Mouse (Mus musculus) fibroblast of lung, adult 2 months (primary cell): ENCODE results near the gene Cacna2d1.

Experiments used
- DNase-seq: peaks from one replicate; pipeline ENCODE4 v3.0.0-alpha.2; 2011; ENCODE audit warnings: low read depth

Cacna2d1 gene

DNA sequence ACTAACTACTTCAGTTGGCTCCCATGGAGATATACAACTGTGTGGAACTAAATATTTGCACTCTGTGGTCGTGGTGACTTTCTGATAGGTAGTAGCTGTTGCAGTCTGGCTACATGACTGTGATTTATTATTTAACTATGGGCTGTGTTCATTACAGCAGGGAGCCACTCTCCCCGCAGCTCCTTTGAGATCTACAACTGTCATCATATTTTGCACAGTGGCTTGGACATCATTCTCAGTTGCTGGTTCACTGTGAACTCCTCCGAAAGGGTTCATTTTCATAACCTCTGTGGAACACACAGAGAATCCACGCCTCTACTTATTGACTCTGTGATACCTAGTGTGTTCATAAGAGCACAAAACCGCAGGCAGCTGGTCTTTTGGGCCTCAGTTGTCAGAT, 128.3 kb downstream of the Cacna2d1 start:
- no peak for DNase-seq

DNA sequence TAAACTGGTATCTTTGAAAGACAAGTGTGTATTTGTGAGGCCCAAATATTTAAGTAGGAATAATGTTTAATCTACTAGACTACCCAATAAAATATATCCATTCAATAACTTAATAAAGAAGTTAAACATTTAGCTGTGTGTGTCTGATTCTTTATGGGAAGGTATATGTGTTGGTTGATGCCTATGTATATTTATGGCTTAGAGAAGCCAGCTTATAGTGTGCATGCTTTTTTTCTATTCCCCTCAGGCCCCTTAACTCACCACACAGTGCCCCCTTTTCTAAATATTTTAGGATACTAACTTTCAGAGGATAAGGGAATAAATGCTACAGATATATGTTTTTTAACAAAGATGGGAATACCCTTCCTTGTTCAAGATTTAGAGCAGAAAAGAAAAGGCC, 128.8 kb downstream of the Cacna2d1 start:
- DNase-seq = no peak

DNA sequence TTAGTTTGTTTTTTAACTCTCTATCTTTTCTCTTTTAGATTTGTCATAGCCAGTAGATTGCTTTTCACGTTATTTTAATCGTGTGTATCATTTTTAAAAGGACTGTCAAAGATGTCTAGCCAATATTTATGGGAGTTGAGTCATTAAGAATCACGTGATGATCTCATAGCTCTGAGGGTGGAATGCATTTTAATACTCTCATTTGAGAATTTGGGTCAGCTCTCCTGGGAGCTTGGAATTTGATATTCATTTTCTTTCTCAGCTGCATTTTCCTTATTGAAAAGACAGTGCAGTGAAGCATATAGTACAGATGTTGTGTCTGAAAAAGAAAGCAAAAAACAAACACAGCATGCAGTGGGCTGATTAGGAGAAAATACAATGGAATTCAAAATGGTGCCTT, 129.5 kb downstream of the Cacna2d1 start:
- DNase-seq = peak; percentile 4

DNA sequence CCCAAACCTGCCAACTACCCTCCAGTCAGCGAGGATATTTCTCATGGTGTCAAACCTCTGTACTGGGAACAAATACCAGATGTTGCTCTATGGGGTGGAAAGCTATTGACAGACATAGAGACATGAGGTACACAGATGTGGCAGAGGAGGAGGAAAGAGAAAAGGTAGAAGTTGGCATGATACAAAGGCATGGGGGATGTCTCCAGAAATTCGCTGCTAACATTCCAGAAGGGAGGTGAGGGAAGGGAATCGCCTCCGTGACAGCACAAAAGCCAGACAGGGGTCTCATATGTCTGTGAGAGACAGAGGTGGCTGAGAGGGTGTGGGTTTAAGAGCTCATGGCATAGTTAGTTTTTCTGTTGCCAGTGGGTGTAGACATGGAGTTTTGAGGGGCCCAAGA, 131.3 kb downstream of the Cacna2d1 start:
- DNase-seq = no peak

DNA sequence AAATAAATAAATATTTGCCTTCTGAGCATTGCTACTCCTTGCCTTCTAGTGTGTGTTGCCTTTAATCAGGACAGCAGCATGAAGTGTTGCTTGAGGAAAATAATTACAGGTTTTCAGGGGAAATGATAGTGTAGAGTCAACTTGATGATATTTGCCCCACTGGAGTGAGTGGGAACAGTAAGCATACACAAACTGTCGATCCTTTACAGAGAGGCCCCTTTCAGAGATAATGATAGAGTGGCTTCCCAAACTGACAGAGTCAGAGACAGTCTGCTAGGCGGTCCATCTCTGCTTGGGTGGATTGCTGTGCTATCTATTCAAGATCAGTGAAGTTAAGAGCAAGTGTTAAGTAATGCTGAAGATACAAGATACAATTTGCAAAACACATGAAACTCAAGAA, 147.8 kb downstream of the Cacna2d1 start:
- no peak for DNase-seq

DNA sequence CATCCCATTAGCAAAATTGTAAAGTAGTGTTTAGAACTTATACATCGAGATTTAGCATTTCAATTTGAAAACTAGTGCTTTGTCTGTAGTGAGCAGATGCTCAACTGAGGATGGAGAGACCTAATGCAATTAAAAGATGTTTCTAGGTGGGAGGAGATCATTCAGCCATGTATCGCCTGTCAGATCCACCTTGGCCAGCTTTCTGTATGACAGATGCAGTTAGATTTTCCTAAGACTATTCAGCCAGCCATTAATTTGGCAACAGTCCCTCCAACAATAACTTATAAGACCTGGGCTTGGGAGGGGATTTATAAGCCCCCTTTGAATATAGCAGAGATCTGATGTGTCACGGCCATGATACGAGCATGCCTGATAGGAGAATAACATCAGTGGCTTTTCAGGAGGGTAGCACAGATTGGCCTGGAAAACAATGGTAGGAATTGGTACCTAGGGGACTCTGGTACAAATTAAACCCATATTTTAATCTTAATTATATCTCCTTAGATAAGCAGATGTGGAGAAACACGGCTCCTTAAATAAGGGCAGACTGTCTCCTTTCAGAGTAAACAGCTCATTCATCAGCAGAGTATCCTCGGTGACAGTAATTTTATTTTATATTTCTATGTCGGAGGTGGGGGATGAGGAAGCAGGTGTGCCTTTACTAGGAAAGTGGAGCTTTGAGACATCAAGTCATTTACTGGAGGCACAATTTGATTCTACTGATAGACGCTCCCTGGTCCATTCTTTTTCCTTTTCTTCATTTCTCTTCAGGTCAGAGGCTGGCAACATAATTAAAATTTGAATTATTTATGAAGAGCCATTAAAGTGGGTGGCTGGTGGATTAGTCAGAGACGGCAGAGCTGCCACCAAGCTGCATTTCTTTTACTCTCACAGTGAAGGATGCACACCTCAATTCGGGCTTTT, 152.8 kb downstream of the Cacna2d1 start:
- DNase-seq = no peak

DNA sequence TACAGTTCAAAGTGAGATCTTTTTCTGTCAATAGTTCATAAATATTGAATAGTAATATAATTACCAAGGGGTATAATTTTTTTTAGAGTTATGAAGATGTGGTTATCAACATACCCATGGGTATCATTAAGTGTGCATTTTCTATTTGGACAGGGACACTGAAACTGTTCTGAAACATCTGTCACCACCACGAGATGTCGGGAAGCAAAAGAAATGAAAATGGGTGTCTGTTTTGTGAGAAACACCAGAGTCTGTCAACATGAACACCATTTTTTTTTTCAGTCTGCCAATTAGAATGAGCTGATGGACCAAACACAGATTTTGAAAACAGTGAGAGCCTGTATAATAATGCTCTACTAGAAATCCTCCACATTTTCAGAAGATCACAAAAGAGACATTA, 153.5 kb downstream of the Cacna2d1 start:
- no peak for DNase-seq

DNA sequence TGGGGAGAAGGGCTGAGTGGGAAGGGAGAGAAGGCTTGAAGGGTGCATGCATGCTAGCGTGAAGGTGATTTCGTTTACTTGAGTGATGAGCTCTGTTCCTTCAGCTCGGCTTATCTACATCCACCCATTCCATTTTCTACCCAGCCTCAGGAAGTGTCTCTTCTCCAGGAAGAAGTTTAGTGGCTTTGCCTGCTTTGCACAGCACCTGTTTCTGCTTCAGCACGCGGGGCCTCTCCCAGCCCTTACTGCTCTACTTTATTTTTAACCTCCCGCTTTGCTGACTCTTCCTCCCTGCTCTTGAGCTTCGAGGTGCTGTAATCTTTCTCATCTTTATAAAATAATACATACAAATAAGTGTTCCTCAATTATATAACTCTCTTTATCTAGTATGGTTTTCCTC, 158.0 kb downstream of the Cacna2d1 start:
- DNase-seq = no peak

DNA sequence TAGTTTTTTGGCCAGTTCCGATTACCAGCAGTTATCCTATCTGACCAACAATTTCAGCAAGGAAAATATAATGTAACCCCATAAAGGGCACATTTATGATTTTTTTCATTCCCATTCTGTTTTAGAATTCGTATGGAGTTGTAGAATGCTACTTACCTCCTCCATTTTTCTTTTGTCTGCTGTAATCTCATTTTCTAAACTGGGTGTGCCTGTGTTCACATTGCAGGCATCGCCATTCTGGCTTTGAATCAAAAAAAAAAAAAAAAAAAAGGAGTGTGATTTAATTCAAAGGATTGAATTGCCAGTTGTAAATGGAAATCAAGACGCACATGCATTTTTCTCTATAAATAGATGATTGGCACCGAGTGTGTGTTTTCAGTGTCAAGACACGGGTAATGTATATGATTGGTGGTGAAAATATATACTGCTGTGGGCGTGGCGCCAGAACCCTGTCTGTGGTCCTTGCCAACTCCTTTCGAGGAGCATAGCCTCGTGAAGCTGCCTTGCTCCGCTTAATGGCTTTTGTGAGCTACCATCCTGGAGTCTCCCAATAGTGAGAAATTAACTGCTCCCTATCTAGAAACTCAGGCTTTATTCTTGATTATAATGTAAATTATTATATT, 158.7 kb downstream of the Cacna2d1 start:
- DNase-seq = no peak

DNA sequence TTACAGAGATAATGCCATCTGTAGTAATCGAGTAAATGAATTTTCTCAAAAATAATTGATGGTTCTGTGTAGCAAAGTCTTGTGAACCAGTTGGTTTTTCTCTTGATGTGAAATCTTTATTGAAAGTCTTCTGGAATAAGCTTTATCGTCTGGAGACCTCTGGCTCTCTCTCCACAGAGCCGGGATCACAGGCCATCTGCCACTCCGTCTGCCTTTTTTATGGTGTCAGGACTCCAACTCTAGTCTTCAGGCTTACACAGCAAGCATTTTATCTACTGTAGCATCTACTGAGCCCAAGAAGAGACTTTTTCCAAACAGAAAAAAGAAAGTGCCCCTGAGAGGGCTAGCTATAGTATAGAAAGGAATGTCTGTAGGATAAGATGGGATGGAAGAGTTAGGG, 160.9 kb downstream of the Cacna2d1 start:
- DNase-seq = no peak

DNA sequence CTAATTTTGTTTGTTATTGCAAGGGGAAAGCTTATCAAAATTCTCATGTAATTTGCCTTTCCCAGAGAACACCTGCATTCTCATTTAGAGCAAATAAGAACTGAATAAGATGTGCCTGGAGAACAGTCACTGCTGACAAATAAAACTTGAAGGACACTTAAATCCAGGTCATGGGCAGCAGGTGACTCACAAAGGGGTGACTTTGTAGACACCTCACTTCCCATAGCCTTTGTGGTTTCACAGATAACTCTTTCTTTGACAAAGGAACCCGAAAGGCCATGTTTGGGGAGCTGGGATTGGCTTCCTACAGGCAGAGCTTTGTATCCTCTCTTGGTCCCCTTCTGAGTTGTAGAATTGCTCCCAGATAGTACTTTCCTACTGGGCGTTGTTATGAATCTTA, 164.3 kb downstream of the Cacna2d1 start:
- no peak for DNase-seq

DNA sequence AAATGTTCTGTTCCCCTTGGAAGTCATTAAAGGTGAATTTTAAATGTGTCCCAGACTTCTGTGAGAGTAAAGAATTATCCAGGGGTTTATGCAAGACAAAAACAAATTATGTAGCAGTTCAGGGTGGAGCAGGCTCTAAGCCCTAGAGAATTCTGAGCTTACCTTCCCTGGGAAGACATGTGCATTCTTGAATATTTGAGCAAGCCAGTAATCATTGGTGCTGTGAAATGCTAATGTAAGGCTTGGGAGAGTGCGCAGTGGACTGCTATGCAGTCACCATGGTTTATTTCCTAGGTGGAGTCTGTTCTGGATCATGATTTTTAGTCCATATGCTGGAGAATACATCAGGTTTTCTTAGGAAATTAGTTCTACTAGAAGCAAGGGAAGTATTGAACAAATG, 167.3 kb downstream of the Cacna2d1 start:
- DNase-seq = no peak

DNA sequence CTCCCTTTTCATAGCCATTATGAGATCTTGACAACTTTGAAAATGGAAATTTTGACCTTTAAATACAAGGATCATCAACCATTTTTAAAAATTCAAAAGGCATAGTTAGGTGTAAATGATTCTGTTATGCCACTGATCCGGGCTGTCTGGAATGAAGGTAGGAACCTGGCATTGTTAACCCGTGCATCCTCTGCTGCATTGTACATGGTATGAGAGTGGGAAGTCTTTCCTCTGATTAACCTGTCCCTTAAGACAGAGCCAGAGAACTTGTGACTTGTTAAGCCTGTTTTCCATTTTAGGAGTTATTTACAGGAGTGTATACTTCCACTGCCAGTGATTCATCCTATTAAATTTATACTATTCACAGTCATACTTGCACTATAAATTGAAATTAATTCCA, 171.2 kb downstream of the Cacna2d1 start:
- no peak for DNase-seq

DNA sequence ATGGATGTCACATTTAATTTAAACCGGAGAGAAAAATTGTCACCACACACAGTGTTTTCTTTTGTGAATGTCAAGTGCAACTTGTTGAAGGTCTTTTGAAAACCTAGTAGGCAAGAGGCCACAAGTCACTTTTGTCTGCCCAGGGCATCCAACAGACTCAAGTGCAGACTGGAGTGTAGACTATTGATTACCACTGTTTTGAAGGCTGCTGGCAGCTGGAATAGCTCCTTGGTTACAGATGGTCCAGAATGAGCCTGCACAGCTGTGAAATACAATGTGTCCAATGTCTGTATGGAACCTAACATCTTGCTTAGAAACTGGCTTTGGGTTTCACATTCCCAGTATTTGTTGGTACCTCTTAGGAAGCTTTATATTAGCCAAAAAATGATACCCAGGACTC, 176.2 kb downstream of the Cacna2d1 start:
- no peak for DNase-seq

DNA sequence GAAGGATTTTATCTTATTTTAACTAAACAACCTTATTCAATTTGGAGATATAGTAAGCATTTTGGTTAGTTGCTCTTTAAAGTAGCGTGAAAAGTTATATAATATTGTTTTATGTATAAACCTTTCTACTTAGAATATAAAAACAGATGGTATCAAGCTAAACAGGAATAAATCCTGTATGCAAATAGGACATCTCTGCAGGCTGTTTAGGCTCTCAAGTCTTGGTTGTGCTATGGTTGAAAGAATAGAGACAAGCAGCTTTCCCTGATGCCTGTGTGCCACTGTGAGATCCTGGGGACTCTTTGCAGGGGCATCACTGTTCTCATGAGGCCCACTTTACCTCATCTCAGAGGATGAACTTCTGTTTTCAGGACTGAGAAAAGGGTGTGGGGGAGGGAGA, 179.4 kb downstream of the Cacna2d1 start:
- no peak for DNase-seq

DNA sequence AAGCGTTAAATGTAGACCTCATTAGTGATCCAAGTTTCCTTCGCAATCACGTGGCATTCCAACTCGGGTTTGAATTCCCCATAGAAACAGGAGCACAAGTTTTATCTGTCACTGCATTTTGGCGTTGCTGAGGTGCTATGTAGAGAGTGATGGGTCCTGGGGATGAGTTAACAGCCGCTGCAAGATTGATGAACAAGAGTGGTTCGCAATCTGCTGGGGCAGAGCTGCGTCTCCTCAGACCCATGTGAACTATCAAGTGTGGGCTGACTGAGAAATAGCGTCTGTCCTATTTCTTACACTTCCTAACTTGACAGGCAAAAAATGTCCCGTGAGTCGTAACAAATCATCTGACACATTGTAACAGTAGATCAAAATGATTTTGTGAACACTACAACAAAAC, 186.8 kb downstream of the Cacna2d1 start:
- no peak for DNase-seq

DNA sequence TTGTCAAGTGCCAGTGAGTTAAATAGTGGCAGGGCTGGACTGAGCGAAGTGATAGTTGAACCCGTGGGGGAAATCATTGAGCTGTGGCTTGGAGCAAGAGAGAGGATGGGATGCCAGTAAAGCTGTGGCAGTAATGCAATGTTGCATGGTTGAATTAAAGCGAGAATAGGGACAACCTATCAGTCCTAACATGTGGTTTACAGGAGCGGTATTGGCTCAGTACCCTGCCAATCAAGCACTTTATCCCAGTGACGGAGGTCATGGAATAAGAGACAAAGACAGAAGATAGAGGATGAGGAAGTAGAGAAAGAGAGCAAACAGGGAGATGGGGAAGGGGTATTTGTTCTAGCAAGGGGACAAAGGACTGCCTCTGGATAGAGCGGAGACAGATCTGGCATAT, 187.6 kb downstream of the Cacna2d1 start:
- DNase-seq = no peak

DNA sequence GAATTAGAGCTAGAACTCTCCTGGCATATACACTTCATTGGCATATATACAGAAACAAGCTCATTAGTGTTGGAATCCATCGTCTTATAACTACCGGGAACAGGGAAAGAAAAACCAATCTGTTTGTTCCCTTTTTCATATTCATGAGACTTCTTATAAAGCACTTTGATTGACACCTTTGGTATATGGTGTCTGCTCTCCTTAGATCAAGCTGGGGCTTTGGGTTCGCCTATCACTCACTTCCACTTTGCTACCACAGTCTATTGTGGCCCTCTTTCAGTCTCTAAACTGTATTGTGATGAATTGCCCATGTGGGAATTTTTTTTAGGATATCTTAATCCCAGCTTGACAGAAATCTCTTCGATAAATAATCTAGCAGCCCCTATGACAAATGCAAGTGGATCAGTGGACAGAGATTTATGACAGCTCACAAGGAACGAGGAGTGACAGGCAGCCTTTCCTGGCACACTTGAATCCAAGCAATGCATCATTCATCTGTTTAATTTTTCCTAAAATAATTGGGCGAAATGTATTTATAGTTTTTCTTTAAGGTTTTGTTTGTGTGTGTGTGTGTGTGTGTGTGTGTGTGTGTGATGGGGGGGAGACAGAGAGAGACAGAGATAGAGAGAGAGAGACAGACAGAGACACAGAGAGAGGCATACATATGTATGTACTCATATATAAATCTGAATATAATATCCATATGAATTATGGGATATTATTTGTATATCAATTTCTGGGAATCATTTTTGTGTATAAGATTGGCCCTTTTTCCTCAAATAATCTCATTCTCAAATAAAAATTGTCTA, 200.0 kb downstream of the Cacna2d1 start:
- no peak for DNase-seq

DNA sequence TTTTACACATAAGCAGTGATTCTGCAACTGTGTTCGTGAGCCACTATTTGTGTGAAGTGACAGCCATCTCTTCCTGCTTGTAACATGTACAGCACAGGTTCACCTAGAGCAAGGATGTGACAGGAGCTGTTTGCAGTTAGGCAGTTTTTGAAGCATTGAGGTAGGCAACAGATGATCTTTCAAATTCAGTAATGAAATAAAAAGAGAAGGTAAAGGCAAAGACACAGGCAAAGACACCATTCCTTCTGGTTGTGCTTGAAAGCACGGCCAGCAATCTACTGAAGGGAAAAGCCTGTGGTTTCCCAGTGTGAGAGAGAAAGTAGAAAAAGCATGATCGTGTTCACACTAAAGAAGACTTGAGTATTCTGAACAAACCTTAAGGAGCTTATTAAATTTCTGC, 201.5 kb downstream of the Cacna2d1 start:
- DNase-seq = no peak

DNA sequence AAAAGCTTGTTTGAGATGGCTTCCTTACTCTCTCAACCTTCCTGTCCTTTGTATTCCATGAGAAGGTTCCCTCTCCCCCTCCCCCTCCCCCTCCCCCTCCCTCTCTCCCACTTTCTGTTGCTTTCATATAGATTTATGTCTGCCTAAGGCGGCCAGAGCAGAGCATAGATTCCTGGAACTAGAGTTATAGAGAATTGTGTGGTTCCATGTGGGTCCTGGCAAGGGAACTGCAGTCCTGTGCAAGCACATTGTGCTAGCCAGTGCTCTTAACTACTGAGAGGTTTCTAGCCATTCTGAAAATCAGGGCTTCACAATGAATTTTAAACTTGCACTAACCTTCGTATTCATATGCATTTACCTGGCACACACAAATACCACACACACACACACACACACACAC, 202.3 kb downstream of the Cacna2d1 start:
- DNase-seq = no peak

DNA sequence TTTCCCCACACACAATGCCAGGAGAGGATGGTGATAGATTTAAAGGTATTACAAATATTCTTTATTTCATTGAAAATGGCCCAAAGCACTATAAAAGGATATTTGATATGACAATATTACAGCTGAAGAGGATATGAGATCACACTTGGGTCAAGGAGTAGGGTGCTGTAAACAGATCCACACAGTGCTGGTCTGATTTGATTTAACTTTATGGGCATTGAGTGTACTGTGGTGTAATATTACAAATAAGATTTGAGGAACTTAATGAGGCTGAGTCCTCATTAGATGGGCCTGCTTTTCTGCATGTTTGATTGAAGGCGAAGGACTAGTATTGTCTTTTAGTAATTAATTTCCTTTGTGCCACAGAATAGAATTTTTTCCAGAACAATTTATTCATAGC, 212.1 kb downstream of the Cacna2d1 start:
- DNase-seq = no peak

DNA sequence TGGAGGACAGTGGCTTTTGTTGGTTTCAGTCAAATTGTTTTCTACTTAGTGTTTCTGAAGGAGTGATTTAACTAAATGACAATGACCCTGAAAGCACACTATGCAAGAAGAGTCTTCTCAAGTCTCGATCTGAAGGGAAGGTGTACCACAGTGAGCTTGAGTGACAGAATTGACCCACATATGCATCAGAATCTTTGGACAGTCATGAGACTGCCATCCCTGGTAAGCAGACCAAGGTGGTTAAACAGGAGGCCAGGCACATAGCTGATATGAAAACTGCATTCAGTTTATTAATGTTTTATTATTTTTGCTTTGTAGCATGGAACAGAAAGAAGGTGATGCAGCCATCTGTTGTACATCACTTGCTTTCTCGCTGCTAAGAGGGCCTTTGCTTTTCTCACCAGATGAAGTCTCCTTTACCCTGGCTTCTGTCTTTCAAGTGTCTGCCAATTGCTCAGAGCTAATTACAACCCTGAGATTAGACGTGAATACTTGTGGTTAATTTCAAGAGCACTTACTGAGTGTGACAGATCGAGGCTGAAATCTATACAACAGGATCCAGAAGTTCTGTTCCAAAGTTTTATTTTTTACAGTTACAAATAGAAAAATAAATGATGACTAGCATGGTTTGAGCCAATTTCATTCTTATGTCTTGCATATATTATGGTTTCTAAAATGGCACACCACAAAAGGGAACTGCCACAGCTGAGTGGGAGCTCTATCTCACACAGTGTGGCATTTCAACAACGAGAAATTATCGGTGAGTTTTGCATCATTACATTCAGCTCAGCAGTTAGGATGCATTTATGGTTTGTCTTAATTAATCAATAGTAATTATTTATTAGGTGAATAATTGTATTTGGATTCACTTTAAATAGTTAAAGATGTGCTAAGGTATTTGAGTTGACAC, 221.1 kb downstream of the Cacna2d1 start:
- DNase-seq = no peak
